Mouse (Mus musculus): ENCODE data around the gene Asb6. TPM values are rescaled to one million over a fixed set of nuclear protein-coding genes. Genes with fewer than 3 reads are reported as not detected.

The Asb6 gene
- total and polyA plus RNA-seq, 2 experiments = 4.6 to 17.4 TPM

DNA sequence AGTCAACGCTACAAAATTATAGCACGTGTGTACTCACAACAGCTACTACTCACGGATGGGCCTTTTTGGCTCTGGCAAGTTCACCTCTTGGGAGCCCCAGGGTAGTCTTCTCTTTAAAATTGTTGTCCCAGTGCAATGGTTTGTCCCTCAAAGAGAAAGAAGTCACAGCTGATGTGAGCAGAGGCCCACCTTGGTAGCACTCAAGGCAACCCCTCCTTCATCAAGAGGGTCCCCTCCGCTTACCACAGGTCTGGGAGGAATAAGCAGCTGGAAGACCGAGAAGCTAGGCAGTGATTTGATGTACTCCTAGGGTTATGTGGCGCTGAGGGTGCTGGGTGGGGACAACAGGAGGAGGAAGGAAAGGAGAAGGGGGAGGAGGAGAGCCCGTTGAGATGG lies 29.5 kb downstream of the Asb6 start:
- H3K27ac ChIP-seq (replicated peaks; ENCODE audit: insufficient read depth, low read depth, low read length) = no peak overlapping the region
- no peak overlapping the region; the same call in 1 of the 2 replicates for H3K4me3 ChIP-seq (ENCODE audit: insufficient read depth, low read depth, low read length)
- 52% methylated on average over 7 of the region's 7 CpGs for WGBS
- peaks cover 9% of the 10 kb centered on the region for H3K27me3 ChIP-seq (ENCODE audit: control insufficient read depth, insufficient read depth, low read length)
- no peaks in the 10 kb centered on the region for H3K36me3 ChIP-seq (ENCODE audit: control insufficient read depth, insufficient read depth, low read length)
- H3K9ac ChIP-seq (ENCODE audit: low read depth, low read length) = no peak overlapping the region
- H3K79me2 ChIP-seq (ENCODE audit: control insufficient read depth, insufficient read depth, low read length) = no peaks in the 10 kb centered on the region
- TF ChIP-seq CTCF (IDR thresholded peaks at IDR 0.05; ENCODE audit: low read depth, low read length) (no peak), POLR2A (IDR thresholded peaks at IDR 0.05; ENCODE audit: extremely low read depth, insufficient read depth, low read length) (no peak)
- peaks cover 3% of the 10 kb centered on the region; the same call in 1 of the 2 replicates for H3K4me1 ChIP-seq (ENCODE audit: control insufficient read depth, insufficient read depth, low read length)
- DNase-seq (ENCODE audit: extremely low read depth, low read depth, low spot score) = no peak

DNA sequence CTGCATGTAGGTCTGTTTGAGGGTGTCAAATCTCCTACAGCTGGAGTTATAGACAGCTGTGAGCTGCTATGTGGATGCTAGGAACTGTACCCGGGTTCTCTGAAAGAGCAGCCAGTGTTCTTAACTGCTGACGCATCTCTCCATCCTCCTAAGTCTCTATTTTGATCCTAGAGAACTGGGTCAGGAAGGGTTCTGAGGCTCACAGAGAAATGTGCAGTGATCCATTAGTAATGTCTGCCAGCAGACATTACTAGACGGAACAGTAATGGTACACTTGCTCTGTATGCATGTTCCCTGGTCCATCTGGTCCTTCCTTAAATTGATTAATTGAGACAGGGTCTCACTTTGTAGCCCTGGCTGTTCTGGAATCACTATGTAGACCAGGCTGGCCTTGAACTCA lies 30.7 kb downstream of the Asb6 start:
- no peak for TF ChIP-seq CTCF (IDR thresholded peaks at IDR 0.05; ENCODE audit: low read depth, low read length)
- TF ChIP-seq POLR2A (IDR thresholded peaks at IDR 0.05; ENCODE audit: extremely low read depth, insufficient read depth, low read length) = no peak
- DNase-seq (ENCODE audit: extremely low read depth, low read depth, low spot score) = no peak
- H3K27me3 ChIP-seq (ENCODE audit: control insufficient read depth, insufficient read depth, low read length) = peaks cover 9% of the 10 kb centered on the region
- H3K4me3 ChIP-seq (ENCODE audit: insufficient read depth, low read depth, low read length) = no peak overlapping the region
- peaks cover 3% of the 10 kb centered on the region; the same call in 1 of the 2 replicates for H3K4me1 ChIP-seq (ENCODE audit: control insufficient read depth, insufficient read depth, low read length)
- H3K27ac ChIP-seq (replicated peaks; ENCODE audit: insufficient read depth, low read depth, low read length) = no peak overlapping the region
- no peaks in the 10 kb centered on the region for H3K79me2 ChIP-seq (ENCODE audit: control insufficient read depth, insufficient read depth, low read length)
- H3K9ac ChIP-seq (ENCODE audit: low read depth, low read length) = no peak overlapping the region
- H3K36me3 ChIP-seq (ENCODE audit: control insufficient read depth, insufficient read depth, low read length) = no peaks in the 10 kb centered on the region
- 86% methylated on average over 3 of the region's 3 CpGs for WGBS

DNA sequence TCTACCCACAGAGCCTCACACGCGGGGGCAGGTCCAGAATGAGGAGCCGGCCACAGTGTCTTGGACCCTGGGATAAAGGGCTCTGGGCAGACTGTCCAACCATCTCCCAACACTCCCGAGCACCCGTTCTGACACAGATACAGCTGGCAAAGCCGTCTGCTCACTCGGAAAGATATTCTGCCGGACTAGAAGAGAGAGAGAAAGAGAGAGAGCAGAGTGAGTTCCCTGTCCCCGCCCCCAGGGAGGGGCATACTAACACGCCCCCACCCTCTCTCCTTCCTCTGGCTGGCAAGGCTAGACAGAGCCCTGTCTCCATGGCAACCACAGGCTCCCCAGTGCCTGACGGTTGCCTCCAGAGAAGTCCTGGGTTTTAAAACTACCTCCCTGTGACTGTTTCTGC lies 33.8 kb downstream of the Asb6 start:
- no peak overlapping the region for H3K4me3 ChIP-seq (ENCODE audit: insufficient read depth, low read depth, low read length)
- TF ChIP-seq POLR2A (IDR thresholded peaks at IDR 0.05; ENCODE audit: extremely low read depth, insufficient read depth, low read length) (no peak), CTCF (IDR thresholded peaks at IDR 0.05; ENCODE audit: low read depth, low read length) (no peak)
- no peak overlapping the region for H3K9ac ChIP-seq (ENCODE audit: low read depth, low read length)
- no peaks in the 10 kb centered on the region for H3K36me3 ChIP-seq (ENCODE audit: control insufficient read depth, insufficient read depth, low read length)
- WGBS = 13% methylated on average over 11 of the region's 11 CpGs
- peak; percentile 50 for DNase-seq (ENCODE audit: extremely low read depth, low read depth, low spot score)
- no peaks in the 10 kb centered on the region for H3K4me1 ChIP-seq (ENCODE audit: control insufficient read depth, insufficient read depth, low read length)
- no peak overlapping the region for H3K27ac ChIP-seq (replicated peaks; ENCODE audit: insufficient read depth, low read depth, low read length)
- H3K27me3 ChIP-seq (ENCODE audit: control insufficient read depth, insufficient read depth, low read length) = peaks cover 5% of the 10 kb centered on the region
- H3K79me2 ChIP-seq (ENCODE audit: control insufficient read depth, insufficient read depth, low read length) = no peaks in the 10 kb centered on the region

DNA sequence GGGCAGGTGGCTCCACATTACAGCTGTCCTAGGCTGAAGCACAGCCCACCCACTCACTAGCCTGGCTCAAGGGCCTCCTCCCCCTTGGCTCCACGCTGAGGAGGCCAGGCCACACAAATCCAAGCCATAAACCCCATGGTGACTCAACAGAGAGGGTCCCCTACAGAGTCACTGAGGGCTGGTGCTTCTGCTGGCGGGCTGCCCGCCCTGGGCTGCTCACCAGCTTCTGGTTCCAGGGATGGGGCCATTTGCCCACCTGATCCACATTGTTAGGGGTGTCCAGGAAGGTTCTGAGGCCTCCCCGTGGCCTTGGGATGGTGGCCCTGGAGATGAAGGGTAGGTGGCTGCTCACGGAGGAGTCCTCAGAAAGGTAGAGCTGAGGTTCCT lies 34.3 kb downstream of the Asb6 start:
- H3K27me3 ChIP-seq (ENCODE audit: control insufficient read depth, insufficient read depth, low read length) = no peaks in the 10 kb centered on the region; the same call in 1 of the 2 replicates
- no peak overlapping the region for H3K27ac ChIP-seq (replicated peaks; ENCODE audit: insufficient read depth, low read depth, low read length)
- WGBS = 93% methylated on average over 5 of the region's 5 CpGs
- H3K4me1 ChIP-seq (ENCODE audit: control insufficient read depth, insufficient read depth, low read length) = no peaks in the 10 kb centered on the region
- TF ChIP-seq CTCF (IDR thresholded peaks at IDR 0.05; ENCODE audit: low read depth, low read length) (no peak), POLR2A (IDR thresholded peaks at IDR 0.05; ENCODE audit: extremely low read depth, insufficient read depth, low read length) (no peak)
- H3K9ac ChIP-seq (ENCODE audit: low read depth, low read length) = no peak overlapping the region
- no peaks in the 10 kb centered on the region for H3K36me3 ChIP-seq (ENCODE audit: control insufficient read depth, insufficient read depth, low read length)
- DNase-seq (ENCODE audit: extremely low read depth, low read depth, low spot score) = no peak
- no peak overlapping the region for H3K4me3 ChIP-seq (ENCODE audit: insufficient read depth, low read depth, low read length)
- H3K79me2 ChIP-seq (ENCODE audit: control insufficient read depth, insufficient read depth, low read length) = no peaks in the 10 kb centered on the region

DNA sequence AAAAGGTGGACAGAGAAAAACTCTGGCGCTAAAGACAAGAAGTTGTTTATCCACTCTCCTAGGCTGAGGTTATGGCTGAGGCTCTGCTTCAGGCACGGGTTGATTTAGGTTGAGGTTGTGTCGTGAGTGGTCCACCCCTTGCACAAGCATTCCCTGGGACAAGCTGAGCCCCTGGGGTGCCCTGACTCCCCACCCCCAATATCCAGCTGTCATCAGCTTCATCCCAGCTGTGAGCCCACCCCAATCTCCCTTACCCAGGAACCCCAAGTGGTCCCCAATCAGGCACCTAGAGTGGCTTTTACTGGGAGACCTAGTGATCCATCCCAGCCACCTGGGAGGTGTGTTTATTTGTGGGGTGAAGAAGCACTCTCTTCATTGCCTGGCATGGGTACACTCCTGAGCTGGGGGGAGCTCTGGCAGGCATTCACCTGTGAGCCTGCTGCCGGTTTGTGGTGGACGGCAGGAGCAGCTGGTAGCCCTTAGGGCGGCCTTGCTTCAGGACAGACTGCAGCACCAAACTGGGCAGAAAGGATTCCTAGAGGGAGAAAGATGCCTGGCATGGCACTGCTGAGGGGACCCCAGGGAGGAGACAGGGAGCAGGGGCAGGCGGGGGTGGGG lies 34.8 kb downstream of the Asb6 start:
- no peak overlapping the region for H3K9ac ChIP-seq (ENCODE audit: low read depth, low read length)
- TF ChIP-seq CTCF (IDR thresholded peaks at IDR 0.05; ENCODE audit: low read depth, low read length) = no peak
- TF ChIP-seq POLR2A (IDR thresholded peaks at IDR 0.05; ENCODE audit: extremely low read depth, insufficient read depth, low read length) = no peak
- H3K79me2 ChIP-seq (ENCODE audit: control insufficient read depth, insufficient read depth, low read length) = no peaks in the 10 kb centered on the region
- no peak overlapping the region for H3K27ac ChIP-seq (replicated peaks; ENCODE audit: insufficient read depth, low read depth, low read length)
- DNase-seq (ENCODE audit: extremely low read depth, low read depth, low spot score) = no peak
- 87% methylated on average over 7 of the region's 7 CpGs for WGBS
- no peak overlapping the region for H3K4me3 ChIP-seq (ENCODE audit: insufficient read depth, low read depth, low read length)
- no peaks in the 10 kb centered on the region for H3K27me3 ChIP-seq (ENCODE audit: control insufficient read depth, insufficient read depth, low read length)
- no peaks in the 10 kb centered on the region for H3K4me1 ChIP-seq (ENCODE audit: control insufficient read depth, insufficient read depth, low read length)
- H3K36me3 ChIP-seq (ENCODE audit: control insufficient read depth, insufficient read depth, low read length) = no peaks in the 10 kb centered on the region
